Mouse (Mus musculus) brain, embryonic 14.5 days (tissue): ENCODE data around the gene Adamts13. TPM values are rescaled to one million over a fixed set of nuclear protein-coding genes. Genes with fewer than 3 reads are reported as not detected.
A peak's percentile ranks its signal among the peaks of the same experiment; 100 is the strongest.

Experiments used
- DNase-seq: peaks from one replicate; pipeline ENCODE4 v3.0.0-alpha.2; 2011; ENCODE audit warnings: low read depth
- CTCF ChIP-seq: fragments of 200-500 bp; IDR thresholded peaks from 2 replicates; pipeline ENCODE4 v1.5.1; 2012; ENCODE audit warnings: inconsistent platforms, mild to moderate bottlenecking, moderate library complexity, borderline replicate concordance; ENCODE audit not compliant: insufficient read depth, insufficient read length; ENCODE audit errors: extremely low read depth
- POLR2A ChIP-seq: fragments of 200-500 bp; IDR thresholded peaks from 2 replicates; pipeline ENCODE4 v1.6.1; 2012; ENCODE audit warnings: mild to moderate bottlenecking, inconsistent platforms, borderline replicate concordance; ENCODE audit not compliant: poor library complexity, insufficient read depth, insufficient read length, severe bottlenecking; ENCODE audit errors: extremely low read depth
- polyA plus RNA-seq: library from polyadenylated mRNA; depleted of rRNA; stranded (reverse); fragments of >200 nt; gene quantifications from 2 replicates; pipeline ENCODE4 v1.2.3, GENCODE M21; 2012; rRNA removed

Adamts13 gene
- 0.12 TPM in 1 of 2 replicates, not detected in the other for polyA plus RNA-seq

DNA sequence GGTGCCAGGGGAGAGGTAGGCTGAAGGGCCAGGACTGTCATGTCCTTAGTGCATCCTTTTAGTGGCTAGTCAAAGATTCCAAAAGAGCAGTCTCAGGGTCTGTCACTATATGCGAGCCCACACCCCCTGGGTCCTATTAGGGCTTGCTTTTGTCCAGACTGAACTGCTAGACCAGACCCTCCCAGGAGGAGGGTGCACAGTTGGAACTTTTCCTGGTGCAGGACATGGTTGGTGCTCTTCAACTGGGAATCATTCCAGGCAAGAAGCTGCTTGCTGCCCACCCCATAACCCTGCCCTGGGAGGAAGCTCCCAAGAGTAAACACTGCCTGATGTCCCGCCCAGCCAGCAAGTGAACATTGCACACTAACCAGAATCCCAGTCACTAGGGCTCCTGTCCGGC lies at the start of gene Adamts13:
Gene Adamts13, plus strand, starts transcription at position 301 of the 400 bp plus-strand sequence.
- TF ChIP-seq CTCF: no peak
- TF ChIP-seq POLR2A: no peak
- no peak for DNase-seq

DNA sequence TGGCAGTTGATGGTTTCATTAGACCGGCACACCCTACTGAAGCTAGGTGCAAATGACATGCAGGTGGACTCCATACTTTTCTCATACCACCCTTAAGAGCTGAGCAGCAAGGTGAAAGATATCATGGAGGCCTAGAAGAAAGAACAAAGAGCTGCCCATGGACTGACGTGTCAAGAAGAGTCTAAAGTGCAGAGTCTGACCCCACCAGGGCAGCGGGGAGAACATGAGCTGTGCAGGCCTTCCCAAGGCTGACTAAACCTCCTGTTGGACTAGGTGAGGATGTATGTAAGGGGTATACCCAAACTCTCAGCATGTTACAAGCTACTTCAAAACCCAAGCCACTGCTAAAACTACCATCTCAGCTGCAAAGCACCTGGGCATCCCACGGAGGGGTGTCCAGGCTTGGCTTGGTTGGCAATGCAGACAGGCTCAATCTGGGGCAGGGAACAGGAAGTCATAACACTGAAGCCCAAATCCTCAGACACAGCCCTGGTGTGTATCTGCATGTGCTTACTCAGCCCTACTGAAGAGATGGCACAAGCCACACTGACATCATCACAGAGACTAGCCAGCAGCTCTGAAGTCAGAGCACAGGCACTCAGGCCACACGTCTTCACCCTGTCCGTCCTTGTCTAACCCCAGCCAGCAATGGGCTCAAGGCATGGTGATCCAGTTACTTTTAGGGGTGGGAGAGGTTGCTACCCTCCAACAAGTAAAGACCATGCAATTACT lies 45.3 kb upstream of the Adamts13 start:
- TF ChIP-seq CTCF: no peak
- TF ChIP-seq POLR2A: no peak
- no peak for DNase-seq

DNA sequence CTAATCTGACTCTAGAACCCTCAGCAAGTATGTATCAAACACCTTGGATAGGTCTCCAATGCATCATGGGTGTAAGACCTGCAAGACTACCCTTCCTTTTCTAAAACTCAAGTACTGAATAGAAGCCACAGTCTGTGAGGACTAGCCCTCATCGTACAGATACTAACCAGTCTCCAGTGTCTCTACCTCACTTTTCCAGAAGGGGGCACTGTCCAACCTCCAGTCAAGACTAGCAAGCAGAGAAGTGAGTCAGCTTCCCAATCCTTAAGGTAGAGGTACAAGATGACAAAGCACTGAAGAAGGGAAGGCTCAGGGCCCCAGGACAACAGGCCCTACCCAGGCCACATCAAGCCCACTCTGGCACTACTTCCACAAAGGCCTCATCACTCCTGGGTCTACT lies 42.8 kb upstream of the Adamts13 start:
- no peak for TF ChIP-seq POLR2A
- TF ChIP-seq CTCF: peak; percentile 58; the same call in 1 of the 2 replicates
- peak; percentile 79 for DNase-seq

DNA sequence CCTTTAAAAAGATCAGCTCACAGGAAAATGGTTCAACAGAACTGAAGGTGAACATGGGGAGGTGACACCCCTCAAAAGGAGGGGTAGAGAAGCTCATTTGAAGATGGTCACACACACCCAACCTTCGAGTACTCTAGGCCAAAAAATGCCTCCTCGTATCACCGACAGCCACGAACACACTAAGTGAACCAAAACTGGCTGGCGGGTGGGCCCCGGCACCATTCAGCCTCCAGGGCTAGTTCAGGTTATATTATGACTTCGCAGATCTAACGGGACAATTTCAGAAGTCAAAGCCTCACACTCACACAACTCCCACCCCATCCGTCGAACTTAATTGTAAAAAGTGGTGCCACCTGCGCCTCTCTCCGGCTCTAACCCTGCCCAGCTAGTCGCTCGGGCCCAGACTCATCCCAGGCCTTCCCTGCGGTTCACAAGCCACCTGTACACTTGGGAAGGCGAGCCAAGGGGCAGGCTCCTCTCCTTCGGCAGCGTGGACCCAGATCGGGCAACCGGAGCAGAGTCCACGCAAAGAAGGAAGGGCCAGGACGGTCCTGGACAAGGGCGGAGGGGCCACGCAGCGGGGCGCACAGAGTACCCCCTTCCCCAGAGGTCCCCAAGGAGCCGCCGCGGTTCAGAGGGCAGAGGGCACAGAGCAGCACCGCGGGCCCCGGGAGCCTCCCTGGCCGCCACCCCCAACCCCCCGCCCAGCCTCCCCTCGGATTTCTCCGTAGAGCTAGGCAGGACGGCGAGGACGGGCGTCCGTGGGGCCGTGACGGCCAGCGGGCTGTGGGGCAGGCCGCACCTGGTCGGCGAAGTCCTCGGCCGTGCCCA lies 40.5 kb upstream of the Adamts13 start:
- peak; percentile 18 for DNase-seq
- no peak for TF ChIP-seq CTCF

DNA sequence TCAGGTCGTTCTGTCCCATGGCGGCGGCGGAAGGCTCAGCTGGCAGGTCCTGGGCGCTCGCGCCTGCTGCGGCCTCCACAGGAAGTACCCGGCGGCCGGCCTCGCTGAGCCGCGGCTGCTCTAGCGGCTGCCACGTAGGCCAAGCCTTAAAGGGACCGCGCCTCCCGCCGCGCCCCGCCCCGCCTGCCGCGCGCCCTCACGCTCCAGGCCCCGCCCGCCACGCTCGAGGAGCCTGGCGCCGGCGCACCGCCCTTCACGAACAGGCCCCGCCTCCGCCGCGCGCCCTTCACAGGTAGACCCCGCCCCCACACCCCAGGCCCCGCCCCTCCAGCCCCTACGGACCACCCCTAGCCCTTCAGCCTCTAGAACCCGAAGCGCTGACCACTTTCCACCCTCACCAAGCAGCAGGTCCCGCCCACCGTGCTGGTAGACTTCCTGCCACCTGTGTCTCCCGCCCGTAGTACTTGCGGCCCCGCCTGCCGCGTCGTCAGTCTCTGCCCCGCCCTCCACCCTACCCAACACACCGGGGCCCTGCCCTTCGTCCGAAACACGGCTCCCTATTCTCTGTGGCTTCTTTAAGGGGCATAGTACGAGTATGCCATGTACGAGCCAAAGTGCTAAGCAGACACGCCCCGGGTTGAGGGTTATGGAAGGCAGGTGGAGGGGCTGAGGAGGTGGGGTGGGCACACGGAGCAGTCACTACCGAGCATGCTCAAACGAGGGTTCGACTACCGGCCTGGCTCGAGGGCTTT lies 39.7 kb upstream of the Adamts13 start, which contains the start of the genes Surf4 and Stkld1:
Gene Surf4, minus strand, starts transcription at position 625 of the 752 bp plus-strand sequence.
Gene Stkld1, plus strand, starts transcription at position 744 of the 752 bp plus-strand sequence.
- DNase-seq: peak; percentile 97
- TF ChIP-seq CTCF (no peak), POLR2A (peak; percentile 91)

DNA sequence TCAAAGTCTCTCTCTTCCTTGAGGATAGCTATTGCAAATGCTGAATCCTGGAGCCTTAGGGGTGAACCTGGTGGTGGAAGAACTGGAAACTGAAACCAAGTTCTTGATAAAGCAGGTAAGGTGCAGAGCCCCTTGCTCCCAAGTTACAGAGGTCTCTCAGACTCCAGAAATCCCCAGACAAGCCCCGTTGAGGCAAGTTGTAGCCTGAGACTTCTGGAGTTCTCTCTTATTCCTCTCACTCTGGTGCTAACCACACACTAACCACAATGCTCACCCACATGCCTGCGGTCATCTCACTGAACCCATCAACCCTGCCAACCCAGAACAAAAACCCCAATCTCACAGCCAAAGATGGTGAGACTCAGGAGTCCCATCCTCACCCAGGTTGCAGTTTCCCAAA lies 37.9 kb upstream of the Adamts13 start:
- DNase-seq: no peak
- TF ChIP-seq CTCF: no peak

DNA sequence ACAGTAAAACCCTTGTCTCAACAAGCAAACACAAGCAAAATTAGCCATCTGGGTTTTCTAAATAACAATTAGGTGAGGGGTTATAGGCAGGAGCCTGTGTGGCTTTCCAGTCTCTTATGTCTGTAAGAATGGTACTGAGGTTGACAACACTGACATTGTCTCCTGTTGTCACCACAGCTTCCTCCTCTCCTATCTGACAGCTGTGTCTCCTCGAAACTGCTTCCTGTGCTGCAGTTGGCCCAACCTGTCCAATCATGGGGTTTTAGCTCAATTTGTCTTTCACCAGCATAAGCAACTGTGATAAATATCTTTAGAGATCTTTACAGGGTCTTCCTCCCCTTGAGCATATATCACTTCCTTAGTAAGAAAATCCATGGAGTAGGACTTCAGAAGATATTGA lies 36.8 kb upstream of the Adamts13 start:
- no peak for TF ChIP-seq CTCF
- DNase-seq: no peak

DNA sequence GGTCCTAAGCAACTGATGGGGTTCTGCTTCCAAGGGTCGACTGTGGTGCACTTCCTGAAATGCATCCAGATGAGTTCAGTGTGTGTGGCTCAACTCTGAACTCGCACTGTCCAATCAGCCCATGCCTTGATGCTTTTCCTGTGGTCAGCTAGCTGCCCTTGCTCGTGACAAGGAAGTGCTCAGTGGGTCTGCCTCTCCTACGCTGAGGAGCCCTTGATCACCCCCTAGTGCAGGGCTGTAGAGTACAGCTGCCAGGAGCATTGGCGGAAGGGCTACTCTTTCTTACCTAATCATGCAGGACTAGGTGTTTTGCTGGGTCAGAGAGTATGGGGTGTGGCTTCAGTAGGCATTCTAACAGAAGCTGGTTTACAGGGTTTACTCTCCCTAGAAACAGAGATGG lies 31.7 kb upstream of the Adamts13 start:
- TF ChIP-seq CTCF (no peak), POLR2A (no peak)
- DNase-seq: no peak

DNA sequence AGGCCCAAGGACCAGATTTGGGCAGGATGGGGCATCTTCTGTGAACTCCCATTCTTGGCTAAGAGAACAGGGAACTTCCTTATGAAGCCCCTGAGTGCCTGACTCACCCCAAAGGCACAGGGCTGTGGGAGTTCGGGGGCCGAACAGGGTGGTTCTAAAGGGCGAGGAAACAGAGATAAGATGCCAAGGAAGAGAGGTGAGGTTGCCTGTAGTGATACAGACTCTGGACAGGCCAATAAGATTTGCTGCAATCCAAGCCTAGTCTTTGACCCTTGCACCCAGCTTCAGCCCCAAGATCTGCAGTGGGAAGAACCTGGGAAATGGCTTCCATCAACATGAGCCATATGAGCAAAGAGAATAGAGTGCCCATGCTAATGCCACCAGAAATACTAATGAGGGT lies 30.0 kb upstream of the Adamts13 start:
- DNase-seq: no peak
- TF ChIP-seq CTCF (no peak), POLR2A (no peak)

DNA sequence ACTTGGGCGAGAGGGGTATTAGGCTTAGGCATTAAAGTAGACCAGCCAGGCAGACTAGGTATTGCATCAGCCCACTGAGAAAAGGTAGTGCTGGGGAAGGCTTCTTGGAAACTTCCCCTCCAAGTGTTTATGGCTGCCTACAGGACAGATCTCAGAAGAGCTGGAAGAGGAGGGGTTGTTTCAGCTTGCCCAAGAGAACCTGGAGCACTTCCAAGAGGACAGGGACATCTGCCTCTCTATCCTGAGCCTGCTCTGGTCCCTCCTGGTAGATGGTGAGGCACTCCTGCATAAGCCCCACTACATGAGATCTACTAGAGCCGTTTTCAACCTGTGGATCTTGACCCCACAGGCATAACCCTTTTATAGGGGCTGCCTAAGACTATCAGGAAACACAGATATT lies 22.8 kb upstream of the Adamts13 start:
- TF ChIP-seq CTCF (no peak), POLR2A (no peak)
- DNase-seq: no peak

DNA sequence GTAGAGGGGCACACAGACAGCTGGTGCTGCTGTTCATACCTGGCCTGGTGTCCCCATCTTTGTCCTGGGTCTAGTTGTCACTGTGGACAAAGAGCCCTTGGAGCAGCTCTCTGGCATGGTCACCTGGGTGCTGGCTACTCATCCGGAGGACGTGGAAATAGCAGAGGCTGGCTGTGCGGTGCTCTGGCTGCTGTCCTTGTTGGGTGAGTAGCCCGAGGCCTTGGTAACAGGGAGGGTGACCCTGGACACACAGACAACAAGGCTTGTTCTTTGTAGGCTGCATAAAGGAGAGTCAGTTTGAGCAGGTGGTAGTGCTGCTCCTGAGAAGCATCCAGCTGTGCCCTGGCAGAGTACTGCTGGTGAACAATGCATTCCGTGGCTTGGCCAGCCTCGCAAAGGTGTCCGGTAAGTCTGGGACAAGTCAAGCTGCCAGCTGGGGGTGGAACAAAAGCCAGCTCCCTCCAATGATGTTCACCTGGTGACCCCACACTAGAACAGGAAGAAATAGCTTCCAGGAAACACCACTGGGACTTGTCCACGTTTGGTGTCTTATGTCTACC lies 21.8 kb upstream of the Adamts13 start:
- DNase-seq: no peak
- TF ChIP-seq CTCF: no peak
- TF ChIP-seq POLR2A: no peak

DNA sequence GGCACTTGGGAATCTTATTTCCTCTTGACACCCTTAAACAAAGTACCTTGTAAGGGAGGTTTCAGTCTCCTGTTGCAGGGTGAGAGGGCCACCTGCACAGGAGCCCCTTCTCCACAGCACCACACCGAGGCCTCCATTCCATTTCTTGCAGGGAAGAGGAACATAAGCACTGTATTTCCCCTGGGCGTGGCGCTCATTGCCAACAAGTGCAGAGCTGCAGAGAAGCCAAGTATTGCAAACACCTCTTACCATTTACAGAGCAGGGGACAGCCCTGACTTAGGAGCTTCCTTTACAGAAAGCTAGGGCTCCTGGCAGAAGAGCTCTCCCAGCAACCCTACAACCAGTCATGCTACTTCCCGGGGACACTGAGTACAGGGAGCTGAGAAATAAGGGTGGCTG lies 21.0 kb upstream of the Adamts13 start:
- no peak for DNase-seq
- TF ChIP-seq POLR2A (no peak), CTCF (no peak)
